Mouse (Mus musculus): ENCODE data around the gene Rps6ka5. TPM values are rescaled to one million over a fixed set of nuclear protein-coding genes. Genes with fewer than 3 reads are reported as not detected.
A peak's percentile ranks its signal among the peaks of the same experiment; 100 is the strongest.

Gene Rps6ka5
- polyA plus RNA-seq, 1 experiment from 2014 or later, result 1.6 TPM

DNA sequence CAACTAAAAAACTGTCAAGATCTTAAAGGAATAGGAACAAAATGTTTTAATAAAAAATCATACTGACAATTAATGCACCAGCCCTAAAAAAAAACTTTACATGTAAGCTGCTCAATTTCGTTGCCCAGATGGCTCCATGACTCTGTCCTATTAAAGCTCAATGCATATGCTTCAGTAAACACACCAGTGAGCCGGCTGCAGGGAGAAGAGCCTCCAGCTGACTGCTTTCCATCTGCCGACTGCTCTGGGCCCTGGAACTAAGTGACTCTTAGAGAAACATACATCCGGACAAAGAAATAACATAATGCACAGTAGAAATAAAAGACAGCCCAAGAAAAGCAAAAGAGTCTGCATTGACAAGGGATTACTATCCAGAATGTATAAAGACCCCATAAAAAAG is 30.2 kb downstream of the Rps6ka5 start:
- Histone ChIP-seq H3K4me1 (replicated peaks) (no peaks in the 10 kb centered on the region), H3K9ac (no peak overlapping the region), H3K9me3 (replicated peaks) (no peaks in the 10 kb centered on the region), H3K4me2 (no peak overlapping the region), H3K27ac (replicated peaks) (no peak overlapping the region), H3K36me3 (replicated peaks) (no peaks in the 10 kb centered on the region), H3K4me3 (replicated peaks) (no peak overlapping the region), H3K27me3 (no peaks in the 10 kb centered on the region)
- no peak for ATAC-seq (ENCODE audit: insufficient read depth)
- 58% methylated on average over 4 of the region's 4 CpGs for WGBS (ENCODE audit: insufficient replicate concordance)

DNA sequence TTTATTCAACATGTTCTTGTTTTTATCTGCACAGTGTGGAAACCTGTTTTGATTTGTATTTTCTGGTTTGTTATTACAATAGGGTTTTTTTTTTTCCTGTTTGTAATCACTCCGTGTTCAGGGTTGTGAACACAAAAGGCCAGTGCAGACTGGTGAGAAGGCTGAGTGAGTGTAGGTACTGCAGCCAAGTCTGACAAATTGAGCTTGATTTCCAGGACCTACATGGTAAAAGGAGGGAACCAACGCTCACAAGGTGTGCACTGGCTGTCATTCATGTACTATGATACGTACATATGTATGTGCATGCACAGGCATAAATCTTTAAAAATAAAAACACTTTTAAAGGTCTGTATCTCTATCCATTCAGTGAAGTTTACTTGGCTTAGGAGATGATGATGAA is 31.5 kb downstream of the Rps6ka5 start:
- no peak for ATAC-seq (ENCODE audit: insufficient read depth)
- Histone ChIP-seq H3K27me3 (no peaks in the 10 kb centered on the region), H3K27ac (replicated peaks) (no peak overlapping the region), H3K4me2 (no peak overlapping the region), H3K36me3 (replicated peaks) (no peaks in the 10 kb centered on the region), H3K9ac (no peak overlapping the region), H3K4me1 (replicated peaks) (no peaks in the 10 kb centered on the region), H3K9me3 (replicated peaks) (no peaks in the 10 kb centered on the region), H3K4me3 (replicated peaks) (no peak overlapping the region)
- WGBS (ENCODE audit: insufficient replicate concordance), result 75% methylated on average over 3 of the region's 3 CpGs

DNA sequence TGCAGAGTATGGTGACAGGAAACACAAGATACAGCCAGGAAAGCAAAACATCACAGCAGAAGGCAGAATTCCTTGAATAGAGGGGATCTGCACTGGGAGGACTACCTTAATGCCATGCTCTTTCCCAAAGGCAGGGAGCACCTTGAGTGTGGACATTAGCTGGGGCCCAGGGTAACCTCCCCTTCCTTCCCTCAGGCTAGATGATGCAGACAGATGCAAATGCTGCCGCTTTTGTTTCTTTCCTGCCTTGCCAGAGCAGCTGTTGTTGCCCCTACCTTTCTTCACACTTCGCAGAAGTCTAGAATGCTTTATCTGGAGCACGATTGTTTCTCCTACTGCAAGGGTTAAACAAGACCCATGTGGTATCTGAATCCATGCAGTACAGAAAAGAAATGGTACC is 34.6 kb downstream of the Rps6ka5 start:
- Histone ChIP-seq H3K27ac (replicated peaks) (no peak overlapping the region), H3K27me3 (no peaks in the 10 kb centered on the region), H3K36me3 (replicated peaks) (no peaks in the 10 kb centered on the region), H3K9ac (no peak overlapping the region), H3K4me2 (no peak overlapping the region), H3K4me3 (replicated peaks) (no peak overlapping the region), H3K4me1 (replicated peaks) (no peaks in the 10 kb centered on the region), H3K9me3 (replicated peaks) (no peaks in the 10 kb centered on the region)
- no peak for ATAC-seq (ENCODE audit: insufficient read depth)
- WGBS (ENCODE audit: insufficient replicate concordance), result 64% methylated on average over 3 of the region's 3 CpGs

DNA sequence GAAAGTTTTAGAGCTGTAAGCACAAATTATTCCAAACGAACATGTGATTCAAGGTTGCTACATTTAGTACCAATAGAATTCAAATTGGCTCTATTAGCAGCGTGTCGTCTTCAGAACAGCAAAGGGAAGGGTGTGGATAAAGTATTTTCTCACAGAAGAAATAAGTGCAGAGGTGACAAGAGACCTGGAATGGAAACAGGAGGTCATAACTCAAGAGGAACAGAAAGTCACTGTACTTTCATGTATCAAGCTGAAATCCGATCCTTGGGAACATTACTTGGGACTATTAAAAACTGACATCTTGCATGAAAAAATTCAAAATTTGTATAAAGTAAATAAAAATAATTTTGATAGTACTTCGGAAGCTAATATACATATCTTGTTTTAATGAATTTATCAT is 36.3 kb downstream of the Rps6ka5 start:
- Histone ChIP-seq H3K27ac (replicated peaks) (no peak overlapping the region), H3K4me2 (no peak overlapping the region), H3K4me3 (replicated peaks) (no peak overlapping the region), H3K9ac (no peak overlapping the region), H3K36me3 (replicated peaks) (no peaks in the 10 kb centered on the region), H3K9me3 (replicated peaks) (no peaks in the 10 kb centered on the region), H3K4me1 (replicated peaks) (no peaks in the 10 kb centered on the region), H3K27me3 (no peaks in the 10 kb centered on the region)
- no peak for ATAC-seq (ENCODE audit: insufficient read depth)
- WGBS (ENCODE audit: insufficient replicate concordance), result 69% methylated on average over 5 of the region's 5 CpGs

DNA sequence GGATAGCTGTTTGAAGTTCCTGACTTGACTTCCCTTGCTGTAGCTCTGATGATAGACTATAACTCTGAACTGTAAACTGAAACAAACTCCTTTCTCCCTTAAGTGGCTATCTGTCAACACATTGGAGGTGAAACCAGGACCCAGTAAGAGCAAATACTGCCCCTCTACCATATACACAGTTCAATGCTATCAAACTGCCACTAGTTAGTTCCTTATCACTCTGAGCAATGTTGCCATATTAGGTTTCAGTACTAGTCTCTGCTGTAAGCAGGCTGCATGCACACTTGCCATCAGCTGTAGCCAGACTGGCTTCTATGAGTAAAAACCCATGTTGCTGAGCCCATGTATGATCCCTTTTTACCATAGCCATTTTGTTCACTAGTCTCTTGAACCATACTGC is 38.6 kb downstream of the Rps6ka5 start:
- no peak for ATAC-seq (ENCODE audit: insufficient read depth)

DNA sequence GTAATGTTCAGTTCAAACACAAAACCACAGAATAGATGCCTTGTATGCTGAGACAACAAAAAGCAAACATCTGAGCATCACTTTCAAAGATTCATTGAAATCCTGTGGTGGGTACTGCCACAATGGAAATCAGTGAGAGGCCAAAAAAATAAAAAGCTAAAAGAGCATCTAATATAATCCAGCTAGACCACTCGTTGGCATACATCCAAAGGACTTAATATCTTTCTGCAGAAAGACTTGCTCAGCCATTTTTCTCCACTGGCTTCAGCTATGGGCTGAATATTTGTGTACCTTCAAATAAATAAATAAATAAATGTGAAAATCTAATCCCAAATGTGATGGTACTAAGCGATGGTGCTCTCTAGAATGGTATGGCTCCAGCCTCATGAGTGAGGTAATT is 39.8 kb downstream of the Rps6ka5 start:
- Histone ChIP-seq H3K4me1 (replicated peaks) (0 out of 2 replicates have a peak, but pooled peaks cover 2% of the 10 kb centered on the region), H3K27me3 (no peaks in the 10 kb centered on the region), H3K9ac (no peak overlapping the region), H3K36me3 (replicated peaks) (no peaks in the 10 kb centered on the region), H3K9me3 (replicated peaks) (no peaks in the 10 kb centered on the region), H3K27ac (replicated peaks) (no peak overlapping the region), H3K4me3 (replicated peaks) (no peak overlapping the region), H3K4me2 (no peak overlapping the region)
- ATAC-seq (ENCODE audit: insufficient read depth), result no peak
- 73% methylated on average over 2 of the region's 2 CpGs for WGBS (ENCODE audit: insufficient replicate concordance)

More for the DNA sequence above, 38.6 kb downstream of the Rps6ka5 start:
- H3K4me1 ChIP-seq (replicated peaks), result no peaks in the 10 kb centered on the region
- no peaks in the 10 kb centered on the region for H3K9me3 ChIP-seq (replicated peaks)
- no peak overlapping the region for H3K4me3 ChIP-seq (replicated peaks)
- H3K9ac ChIP-seq, result no peak overlapping the region
- no peaks in the 10 kb centered on the region for H3K36me3 ChIP-seq (replicated peaks)
- H3K4me2 ChIP-seq, result no peak overlapping the region
- H3K27ac ChIP-seq (replicated peaks), result no peak overlapping the region
- H3K27me3 ChIP-seq, result no peaks in the 10 kb centered on the region

DNA sequence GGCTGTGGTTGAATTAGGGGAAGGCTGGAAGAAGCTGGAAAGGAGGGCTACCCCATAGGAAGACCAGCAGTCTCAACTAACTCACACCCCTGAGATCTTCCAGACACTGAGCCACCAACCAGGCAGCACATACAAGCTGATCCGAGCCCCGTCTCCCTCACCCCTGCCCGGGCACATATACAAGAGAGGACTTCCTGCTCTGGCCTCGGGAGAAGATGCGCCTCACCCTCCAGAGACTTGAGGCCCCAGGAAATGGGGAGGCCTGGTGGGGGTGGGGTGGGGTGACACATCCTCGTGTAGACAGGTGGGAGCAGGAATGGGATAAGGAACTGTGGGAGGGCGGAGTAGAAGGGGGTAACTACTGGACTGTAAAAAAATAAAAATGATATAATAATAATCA is 45.0 kb downstream of the Rps6ka5 start:
- H3K4me1 ChIP-seq (replicated peaks), result peaks cover 9% of the 10 kb centered on the region
- no peak overlapping the region for H3K4me2 ChIP-seq
- H3K9ac ChIP-seq, result no peak overlapping the region
- ATAC-seq (ENCODE audit: insufficient read depth), result no peak
- H3K36me3 ChIP-seq (replicated peaks), result no peaks in the 10 kb centered on the region
- no peaks in the 10 kb centered on the region for H3K9me3 ChIP-seq (replicated peaks)
- H3K27me3 ChIP-seq, result no peaks in the 10 kb centered on the region
- WGBS (ENCODE audit: insufficient replicate concordance), result 31% methylated on average over 7 of the region's 7 CpGs
- H3K4me3 ChIP-seq (replicated peaks), result no peak overlapping the region
- no peak overlapping the region; the same call in 1 of the 2 replicates for H3K27ac ChIP-seq (replicated peaks)

DNA sequence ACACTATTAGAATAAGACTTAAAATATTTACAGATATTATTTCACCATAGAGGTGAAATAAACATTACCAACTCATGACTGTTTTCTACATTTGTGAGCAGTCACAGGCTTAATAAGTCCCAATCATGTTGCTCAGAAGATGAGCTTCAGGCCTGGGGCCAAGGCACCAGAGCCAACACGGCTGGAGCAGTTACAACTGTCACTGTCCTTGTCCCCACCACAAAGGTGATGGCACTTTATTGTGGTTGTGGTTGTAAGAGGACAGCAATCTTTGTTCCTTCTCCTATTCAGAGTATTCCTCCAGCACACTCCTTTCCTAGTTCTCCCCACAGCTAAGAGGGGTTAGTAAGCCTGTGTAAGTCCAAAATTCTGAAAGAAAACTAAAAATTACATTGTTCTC is 45.5 kb downstream of the Rps6ka5 start:
- no peak overlapping the region for H3K4me3 ChIP-seq (replicated peaks)
- H3K27me3 ChIP-seq, result no peaks in the 10 kb centered on the region
- H3K4me2 ChIP-seq, result no peak overlapping the region
- peaks cover 9% of the 10 kb centered on the region for H3K4me1 ChIP-seq (replicated peaks)
- no peaks in the 10 kb centered on the region for H3K9me3 ChIP-seq (replicated peaks)
- H3K27ac ChIP-seq (replicated peaks), result no peak overlapping the region
- H3K36me3 ChIP-seq (replicated peaks), result no peaks in the 10 kb centered on the region
- H3K9ac ChIP-seq, result no peak overlapping the region
- ATAC-seq (ENCODE audit: insufficient read depth), result no peak
- WGBS (ENCODE audit: insufficient replicate concordance), result 16% methylated on average over 1 of the region's 1 CpGs

DNA sequence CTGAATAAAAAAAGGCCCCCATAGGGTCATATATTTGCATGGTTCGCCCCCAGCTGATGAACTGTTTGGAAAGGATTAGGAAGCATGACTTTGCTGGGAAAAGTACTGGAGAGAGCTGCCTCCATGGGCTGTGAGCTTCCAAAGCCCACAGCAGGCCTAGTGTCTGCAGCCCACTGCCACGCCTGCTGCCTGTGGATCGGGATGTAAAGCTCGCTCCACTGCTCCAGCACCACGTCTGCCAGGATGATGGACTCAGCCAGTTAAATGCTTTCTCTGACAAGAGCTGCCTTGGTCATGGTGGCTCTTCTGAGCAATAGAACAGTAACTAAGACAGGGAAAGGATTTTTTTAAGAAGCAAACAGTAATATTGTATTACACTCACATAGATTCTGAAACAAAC is 46.1 kb downstream of the Rps6ka5 start:
- WGBS (ENCODE audit: insufficient replicate concordance), result 81% methylated on average over 5 of the region's 5 CpGs
- H3K4me3 ChIP-seq (replicated peaks), result no peak overlapping the region

DNA sequence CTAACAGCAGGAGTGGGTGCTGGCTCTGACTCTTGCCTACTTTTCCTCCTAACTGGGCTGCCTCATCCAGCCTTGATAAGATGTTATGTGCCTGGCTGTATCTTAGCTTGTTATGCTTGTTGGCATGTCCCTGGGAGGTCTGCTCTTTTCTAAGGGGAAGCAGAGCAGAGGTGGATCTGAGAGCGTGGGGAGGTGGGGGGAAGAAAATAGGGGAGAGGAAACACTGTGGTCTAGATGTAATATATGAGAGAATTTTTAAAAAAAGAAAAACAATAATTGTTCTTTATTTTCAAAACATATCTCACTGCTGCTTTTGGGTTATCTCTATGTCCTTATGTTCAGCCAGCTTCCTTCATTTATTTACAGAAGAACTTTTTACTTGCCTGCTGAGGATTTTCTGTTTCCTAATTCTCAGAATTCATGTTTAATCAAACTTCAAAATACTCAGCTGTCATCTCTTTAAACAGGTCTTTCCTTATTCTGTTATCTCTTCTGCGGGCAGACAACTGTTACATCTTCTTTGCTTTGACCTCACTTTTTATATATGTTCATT is 56.1 kb downstream of the Rps6ka5 start:
- Histone ChIP-seq H3K4me1 (replicated peaks) (no peaks in the 10 kb centered on the region), H3K36me3 (replicated peaks) (no peaks in the 10 kb centered on the region), H3K9ac (no peak overlapping the region), H3K27ac (replicated peaks) (no peak overlapping the region), H3K27me3 (no peaks in the 10 kb centered on the region), H3K4me2 (no peak overlapping the region), H3K9me3 (replicated peaks) (no peaks in the 10 kb centered on the region), H3K4me3 (replicated peaks) (no peak overlapping the region)
- WGBS (ENCODE audit: insufficient replicate concordance), result 19% methylated on average over 2 of the region's 2 CpGs
- peak; percentile 60 for ATAC-seq (ENCODE audit: insufficient read depth)

More for the DNA sequence above, 46.1 kb downstream of the Rps6ka5 start:
- no peak overlapping the region for H3K27ac ChIP-seq (replicated peaks)
- H3K27me3 ChIP-seq, result no peaks in the 10 kb centered on the region
- H3K4me2 ChIP-seq, result no peak overlapping the region
- no peak for ATAC-seq (ENCODE audit: insufficient read depth)
- H3K36me3 ChIP-seq (replicated peaks), result no peaks in the 10 kb centered on the region
- H3K4me1 ChIP-seq (replicated peaks), result peaks cover 9% of the 10 kb centered on the region
- no peak overlapping the region for H3K9ac ChIP-seq
- no peaks in the 10 kb centered on the region for H3K9me3 ChIP-seq (replicated peaks)

DNA sequence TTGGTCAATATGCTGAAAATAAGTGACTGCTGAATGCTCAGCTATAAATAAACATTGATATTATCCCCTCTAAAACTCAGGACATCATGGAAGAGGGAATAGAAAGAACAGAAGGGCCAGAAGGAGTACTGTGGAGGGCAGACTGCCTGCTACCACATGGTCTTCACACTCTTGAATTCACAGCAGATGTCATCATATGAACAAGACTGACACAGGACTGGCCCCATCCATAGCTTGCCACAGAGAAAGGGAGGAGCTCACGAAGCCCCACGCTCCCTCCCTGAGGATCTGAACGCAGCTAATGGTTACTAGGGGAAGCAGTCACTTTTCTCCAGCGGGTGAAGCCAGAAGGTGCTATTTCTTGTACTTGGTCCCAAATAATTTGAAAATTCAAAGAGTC is 61.5 kb downstream of the Rps6ka5 start:
- Histone ChIP-seq H3K9me3 (replicated peaks) (no peaks in the 10 kb centered on the region), H3K4me2 (no peak overlapping the region), H3K4me1 (replicated peaks) (no peaks in the 10 kb centered on the region), H3K36me3 (replicated peaks) (no peaks in the 10 kb centered on the region), H3K27me3 (no peaks in the 10 kb centered on the region), H3K4me3 (replicated peaks) (no peak overlapping the region), H3K9ac (no peak overlapping the region), H3K27ac (replicated peaks) (no peak overlapping the region)
- WGBS (ENCODE audit: insufficient replicate concordance), result 76% methylated on average over 4 of the region's 4 CpGs
- ATAC-seq (ENCODE audit: insufficient read depth), result no peak

DNA sequence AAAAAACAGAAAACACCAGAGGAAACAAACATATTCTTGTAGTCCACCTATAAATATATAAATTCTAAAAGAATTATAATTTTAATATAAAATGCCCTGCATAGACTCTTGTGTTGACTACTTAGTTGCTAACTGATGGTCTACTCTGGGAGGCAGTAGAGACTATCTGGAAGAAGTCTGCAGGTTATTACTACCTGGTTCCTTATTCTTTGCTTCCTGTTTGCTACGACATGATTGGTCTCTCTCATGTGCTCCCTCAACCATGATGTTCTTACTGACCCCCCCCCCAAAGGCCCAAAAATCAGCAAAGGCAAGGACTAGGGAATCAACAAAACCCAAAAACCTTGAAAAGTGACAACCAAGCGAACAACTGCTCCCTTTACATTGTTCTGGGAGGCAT is 66.7 kb downstream of the Rps6ka5 start:
- WGBS (ENCODE audit: insufficient replicate concordance), result 51% methylated on average over 2 of the region's 2 CpGs
- no peak for ATAC-seq (ENCODE audit: insufficient read depth)
- no peak overlapping the region for H3K27ac ChIP-seq (replicated peaks)
- H3K9ac ChIP-seq, result no peak overlapping the region
- no peak overlapping the region for H3K4me2 ChIP-seq
- H3K4me3 ChIP-seq (replicated peaks), result no peak overlapping the region
- H3K9me3 ChIP-seq (replicated peaks), result no peaks in the 10 kb centered on the region
- no peaks in the 10 kb centered on the region for H3K27me3 ChIP-seq
- H3K36me3 ChIP-seq (replicated peaks), result no peaks in the 10 kb centered on the region
- no peaks in the 10 kb centered on the region for H3K4me1 ChIP-seq (replicated peaks)

Data from liver, embryonic 15.5 days (tissue).